Mouse (Mus musculus): ENCODE measurements around the gene Hoxb7. TPM values are rescaled to one million over a fixed set of nuclear protein-coding genes. Genes with fewer than 3 reads are reported as not detected.

The Hoxb7 gene
- polyA plus RNA-seq (2014; fragmentation: Illumina TruSeq; extraction: RNeasy Lipid Tissue Mini Kit (QIAGEN cat#74804); ENCODE audit: low read depth, low replicate concordance): 2.6 TPM

GRCm38 (mm10) chr11:96285771-96286738 is at the start of gene Hoxb7:
TSS of gene Hoxb7 (plus strand) at chr11:96286623.

GRCm38 (mm10) chr11:96270996-96271540 is 15.4 kb upstream of the Hoxb7 start, which contains the start of gene Hoxb9:
TSS of gene Hoxb9 (plus strand) at chr11:96271457.

GRCm38 (mm10) chr11:96281855-96282570 is 4.4 kb upstream of the Hoxb7 start, which contains the start of gene Hoxb8:
TSS of gene Hoxb8 (plus strand) at chr11:96281905.

GRCm38 (mm10) chr11:96291681-96292564 is 5.5 kb downstream of the Hoxb7 start, which contains the start of gene Hoxb6:
TSS of gene Hoxb6 (plus strand) at chr11:96292476.

GRCm38 (mm10) chr11:96303151-96304099 is 17.0 kb downstream of the Hoxb7 start, which contains the start of gene Hoxb5:
TSS of gene Hoxb5 (plus strand) at chr11:96303336.

GRCm38 (mm10) chr11:96317608-96318367 is 31.4 kb downstream of the Hoxb7 start, which contains the start of gene Hoxb4:
TSS of gene Hoxb4 (plus strand) at chr11:96318267.

GRCm38 (mm10) chr11:96323154-96323553 is 36.7 kb downstream of the Hoxb7 start, which contains the start of gene Hoxb3:
TSS of gene Hoxb3 (plus strand) at chr11:96323326.

Other genes starting within 250 kb of the Hoxb7 start
- 26.5 TPM for gene Ube2z, start 221.2 kb upstream of the Hoxb7 start, polyA plus RNA-seq (2014; fragmentation: Illumina TruSeq; extraction: RNeasy Lipid Tissue Mini Kit (QIAGEN cat#74804); ENCODE audit: low read depth, low replicate concordance)
- gene Atp5g1, start 211.0 kb upstream of the Hoxb7 start, polyA plus RNA-seq (2014; fragmentation: Illumina TruSeq; extraction: RNeasy Lipid Tissue Mini Kit (QIAGEN cat#74804); ENCODE audit: low read depth, low replicate concordance): 4.0 TPM
- not detected for gene Calcoco2, start 174.7 kb upstream of the Hoxb7 start, polyA plus RNA-seq (2014; fragmentation: Illumina TruSeq; extraction: RNeasy Lipid Tissue Mini Kit (QIAGEN cat#74804); ENCODE audit: low read depth, low replicate concordance)
- gene Ttll6, start 152.8 kb upstream of the Hoxb7 start, polyA plus RNA-seq (2014; fragmentation: Illumina TruSeq; extraction: RNeasy Lipid Tissue Mini Kit (QIAGEN cat#74804); ENCODE audit: low read depth, low replicate concordance): 24.0 TPM
- gene Hoxb13, start 92.3 kb upstream of the Hoxb7 start, polyA plus RNA-seq (2014; fragmentation: Illumina TruSeq; extraction: RNeasy Lipid Tissue Mini Kit (QIAGEN cat#74804); ENCODE audit: low read depth, low replicate concordance): 39.6 TPM
- 92.7 TPM for gene Hoxb9, start 15.2 kb upstream of the Hoxb7 start, polyA plus RNA-seq (2014; fragmentation: Illumina TruSeq; extraction: RNeasy Lipid Tissue Mini Kit (QIAGEN cat#74804); ENCODE audit: low read depth, low replicate concordance)
- gene Hoxb8, start 4.7 kb upstream of the Hoxb7 start, polyA plus RNA-seq (2014; fragmentation: Illumina TruSeq; extraction: RNeasy Lipid Tissue Mini Kit (QIAGEN cat#74804); ENCODE audit: low read depth, low replicate concordance): 0.25 TPM
- gene Hoxb6, start 5.9 kb downstream of the Hoxb7 start, polyA plus RNA-seq (2014; fragmentation: Illumina TruSeq; extraction: RNeasy Lipid Tissue Mini Kit (QIAGEN cat#74804); ENCODE audit: low read depth, low replicate concordance): 2.7 TPM
- 2.6 TPM for gene Hoxb5, start 16.7 kb downstream of the Hoxb7 start, polyA plus RNA-seq (2014; fragmentation: Illumina TruSeq; extraction: RNeasy Lipid Tissue Mini Kit (QIAGEN cat#74804); ENCODE audit: low read depth, low replicate concordance)
- 2.0 TPM for gene Hoxb4, start 31.6 kb downstream of the Hoxb7 start, polyA plus RNA-seq (2014; fragmentation: Illumina TruSeq; extraction: RNeasy Lipid Tissue Mini Kit (QIAGEN cat#74804); ENCODE audit: low read depth, low replicate concordance)
- 5.5 TPM for gene Hoxb3, start 36.7 kb downstream of the Hoxb7 start, polyA plus RNA-seq (2014; fragmentation: Illumina TruSeq; extraction: RNeasy Lipid Tissue Mini Kit (QIAGEN cat#74804); ENCODE audit: low read depth, low replicate concordance)
- 2.6 TPM for gene Hoxb2, start 63.9 kb downstream of the Hoxb7 start, polyA plus RNA-seq (2014; fragmentation: Illumina TruSeq; extraction: RNeasy Lipid Tissue Mini Kit (QIAGEN cat#74804); ENCODE audit: low read depth, low replicate concordance)
- gene Hoxb1, start 79.1 kb downstream of the Hoxb7 start, polyA plus RNA-seq (2014; fragmentation: Illumina TruSeq; extraction: RNeasy Lipid Tissue Mini Kit (QIAGEN cat#74804); ENCODE audit: low read depth, low replicate concordance): not detected
- 0.95 TPM for gene Skap1, start 178.0 kb downstream of the Hoxb7 start, polyA plus RNA-seq (2014; fragmentation: Illumina TruSeq; extraction: RNeasy Lipid Tissue Mini Kit (QIAGEN cat#74804); ENCODE audit: low read depth, low replicate concordance)

All from sigmoid colon, adult 10 weeks (tissue).